In genomic region chr9:58554056-58554907, GRCm38 (mm10) we compare ENCODE assay signal across 8 mouse cellular contexts. TPM values are rescaled to one million over a fixed set of nuclear protein-coding genes. Genes with fewer than 3 reads are reported as not detected.
A peak's percentile ranks its signal among the peaks of the same experiment; 100 is the strongest.
DNase-seq lines count a peak whose midpoint lies in the region; ATAC-seq and TF ChIP-seq lines count a peak whose summit lies in the region.

No protein-coding gene starts in this region.

- H3K9me3 ChIP-seq in kidney, embryonic 14.5 days (ENCODE audit: control insufficient read depth, low read length): no peaks in the 10 kb centered on the region
- no peaks in the 10 kb centered on the region for H3K9me3 ChIP-seq in MEL (replicated peaks; ENCODE audit: insufficient read depth, low read length)
- no peaks in the 10 kb centered on the region for H3K9me3 ChIP-seq in embryonic facial prominence, embryonic 14.5 days (ENCODE audit: control insufficient read depth, low read length)
- H3K9me3 ChIP-seq in intestine, embryonic 16.5 days (ENCODE audit: control insufficient read depth, low read length): no peaks in the 10 kb centered on the region
- no peaks in the 10 kb centered on the region for H3K9me3 ChIP-seq in neural tube, embryonic 13.5 days

- peak overlapping the region; percentile 90 for H3K4me3 ChIP-seq in kidney, embryonic 14.5 days (ENCODE audit: low read length)
- H3K4me3 ChIP-seq in MEL (ENCODE audit: control insufficient read depth in 1 of 2, insufficient read depth in 1 of 2, low read depth in 2 of 2, low read length in 2 of 2): peak overlapping the region; percentile 61 to 70
- H3K4me3 ChIP-seq in embryonic facial prominence, embryonic 14.5 days (ENCODE audit: low read depth, low read length): peak overlapping the region; percentile 88
- H3K4me3 ChIP-seq in intestine, embryonic 16.5 days (ENCODE audit: low read length): peak overlapping the region; percentile 77
- H3K4me3 ChIP-seq in neural tube, embryonic 13.5 days: peak overlapping the region; percentile 92

- TF ChIP-seq RAD21 in MEL (IDR thresholded peaks at IDR 0.05; ENCODE audit: low read depth, low read length): no peak

- intact Hi-C loops in gastrocnemius, postnatal 14 days (cut with DNase I; ENCODE audit: low total_unique reads): no loop called here

- 9% methylated on average over 23 of the region's 23 CpGs for WGBS in kidney, embryonic 14.5 days
- 13% methylated on average over 20 of the region's 23 CpGs for WGBS in embryonic facial prominence, embryonic 14.5 days
- 9% methylated on average over 23 of the region's 23 CpGs for WGBS in intestine, embryonic 16.5 days
- WGBS in neural tube, embryonic 13.5 days: 14% methylated on average over 23 of the region's 23 CpGs

- H3K4me1 ChIP-seq in kidney, embryonic 14.5 days (ENCODE audit: control insufficient read depth, insufficient read depth, low read length): peaks cover 15% of the 10 kb centered on the region
- H3K4me1 ChIP-seq in MEL (ENCODE audit: control insufficient read depth in 1 of 2, insufficient read depth in 2 of 2, low read length in 2 of 2): peaks cover 11 to 30% of the 10 kb centered on the region in 2 experiments
- peaks cover 20% of the 10 kb centered on the region for H3K4me1 ChIP-seq in embryonic facial prominence, embryonic 14.5 days (ENCODE audit: control insufficient read depth, insufficient read depth, low read length)
- H3K4me1 ChIP-seq in intestine, embryonic 16.5 days (ENCODE audit: control insufficient read depth, insufficient read depth, low read length): peaks cover 15% of the 10 kb centered on the region
- peaks cover 44% of the 10 kb centered on the region for H3K4me1 ChIP-seq in neural tube, embryonic 13.5 days (replicated peaks)

- no peak for TF ChIP-seq CTCF in MEL (IDR thresholded peaks at IDR 0.05 in 2 of 3, conservative IDR thresholded peaks at IDR 0.05 in 1 of 3; ENCODE audit: control insufficient read depth in 1 of 3, insufficient read depth in 1 of 3, low read depth in 2 of 3, low read length in 3 of 3, poor library complexity in 1 of 3, severe bottlenecking in 1 of 3)

- no peak for DNase-seq in kidney, postnatal 14 days
- DNase-seq in MEL (ENCODE audit: low read depth, low spot score): no peak
- no peak for DNase-seq in embryonic facial prominence, embryonic 14.5 days (ENCODE audit: low spot score)
- no peak for DNase-seq in gastrocnemius, postnatal 14 days
- no peak for DNase-seq in adrenal gland, postnatal 36 days

- peak; percentile 68 for ATAC-seq in kidney, embryonic 14.5 days (ENCODE audit: low FRiP score, low TSS enrichment)
- ATAC-seq in embryonic facial prominence, embryonic 14.5 days (ENCODE audit: low read depth): no peak; the same call in 1 of the 2 replicates
- ATAC-seq in intestine, embryonic 16.5 days: no peak; the same call in none of the 2 replicates
- peak; percentile 55 for ATAC-seq in neural tube, embryonic 13.5 days (ENCODE audit: low read depth)

- H3K27me3 ChIP-seq in kidney, embryonic 14.5 days (ENCODE audit: control insufficient read depth, insufficient read depth, low read length): no peaks in the 10 kb centered on the region
- no peaks in the 10 kb centered on the region for H3K27me3 ChIP-seq in MEL (ENCODE audit: control insufficient read depth in 1 of 2, insufficient read depth in 2 of 2, low read length in 2 of 2)
- no peaks in the 10 kb centered on the region for H3K27me3 ChIP-seq in embryonic facial prominence, embryonic 14.5 days (replicated peaks; ENCODE audit: control insufficient read depth, insufficient read depth, low read length)
- H3K27me3 ChIP-seq in intestine, embryonic 16.5 days (replicated peaks; ENCODE audit: control insufficient read depth, insufficient read depth, low read length): no peaks in the 10 kb centered on the region
- no peaks in the 10 kb centered on the region for H3K27me3 ChIP-seq in neural tube, embryonic 13.5 days

- H3K79me2 ChIP-seq in MEL (ENCODE audit: control insufficient read depth, insufficient read depth, low read length, poor library complexity): no peaks in the 10 kb centered on the region

- no peak for TF ChIP-seq POLR2A in MEL (IDR thresholded peaks at IDR 0.05; ENCODE audit: control insufficient read depth in 1 of 2, insufficient read depth in 1 of 2, low read depth in 1 of 2, low read length in 2 of 2, poor library complexity in 1 of 2)

- peak overlapping the region; percentile 95 for H3K9ac ChIP-seq in kidney, embryonic 14.5 days (ENCODE audit: low read depth, low read length)
- H3K9ac ChIP-seq in MEL (ENCODE audit: control insufficient read depth, low read depth, low read length, poor library complexity, severe bottlenecking): peak overlapping the region; percentile 63
- H3K9ac ChIP-seq in embryonic facial prominence, embryonic 14.5 days (ENCODE audit: low read depth, low read length): peak overlapping the region; percentile 98
- peak overlapping the region; percentile 92 for H3K9ac ChIP-seq in intestine, embryonic 16.5 days (ENCODE audit: low read depth, low read length)
- peak overlapping the region; percentile 98 for H3K9ac ChIP-seq in neural tube, embryonic 13.5 days

- peak overlapping the region; percentile 92 for H3K27ac ChIP-seq in kidney, embryonic 14.5 days (ENCODE audit: low read depth, low read length)
- H3K27ac ChIP-seq in MEL (ENCODE audit: control insufficient read depth, low read depth, low read length): no peak overlapping the region
- peak overlapping the region; percentile 96 for H3K27ac ChIP-seq in embryonic facial prominence, embryonic 14.5 days (replicated peaks; ENCODE audit: low read depth, low read length)
- H3K27ac ChIP-seq in intestine, embryonic 16.5 days (ENCODE audit: low read length): peak overlapping the region; percentile 86
- H3K27ac ChIP-seq in neural tube, embryonic 13.5 days (replicated peaks): peak overlapping the region; percentile 99

- H3K4me2 ChIP-seq in kidney, embryonic 14.5 days (replicated peaks; ENCODE audit: low read depth, low read length): peak overlapping the region; percentile 89
- peak overlapping the region; percentile 62 for H3K4me2 ChIP-seq in embryonic facial prominence, embryonic 14.5 days (ENCODE audit: low read depth, low read length)
- peak overlapping the region; percentile 90 for H3K4me2 ChIP-seq in intestine, embryonic 16.5 days (ENCODE audit: low read depth, low read length)
- peak overlapping the region; percentile 87 for H3K4me2 ChIP-seq in neural tube, embryonic 13.5 days

- H3K36me3 ChIP-seq in kidney, embryonic 14.5 days (ENCODE audit: control insufficient read depth, insufficient read depth, low read length): no peaks in the 10 kb centered on the region
- H3K36me3 ChIP-seq in MEL (ENCODE audit: control insufficient read depth in 1 of 2, insufficient read depth in 2 of 2, low read length in 2 of 2): peaks cover 0 to 26% of the 10 kb centered on the region in 2 experiments; a peak in 2 of 4 replicates
- H3K36me3 ChIP-seq in embryonic facial prominence, embryonic 14.5 days (ENCODE audit: control insufficient read depth, insufficient read depth, low read length): no peaks in the 10 kb centered on the region
- no peaks in the 10 kb centered on the region for H3K36me3 ChIP-seq in intestine, embryonic 16.5 days (ENCODE audit: control insufficient read depth, insufficient read depth, low read length)
- H3K36me3 ChIP-seq in neural tube, embryonic 13.5 days: no peaks in the 10 kb centered on the region

- TF ChIP-seq EP300 in MEL (IDR thresholded peaks at IDR 0.05; ENCODE audit: low read depth in 1 of 2, low read length in 2 of 2): no peak

TF ChIP-seq in MEL, 35 proteins besides CTCF, POLR2A, EP300 and RAD21 (continues in another document):
- TF ChIP-seq JUND (IDR thresholded peaks at IDR 0.05; ENCODE audit: low read depth, low read length) (no peak), ZKSCAN1 (IDR thresholded peaks at IDR 0.05; ENCODE audit: low read depth, low read length) (no peak), ZNF384 (IDR thresholded peaks at IDR 0.05; ENCODE audit: low read depth, low read length) (no peak), BHLHE40 (IDR thresholded peaks at IDR 0.05; ENCODE audit: borderline replicate concordance, low read depth, low read length) (no peak), MAZ (IDR thresholded peaks at IDR 0.05; ENCODE audit: low read depth, low read length) (no peak), MAFK (IDR thresholded peaks at IDR 0.05; ENCODE audit: borderline replicate concordance, low read depth, low read length) (no peak), MYC (IDR thresholded peaks at IDR 0.05; ENCODE audit: low read depth, low read length) (no peak), ZMIZ1 (IDR thresholded peaks at IDR 0.05; ENCODE audit: low read depth, low read length) (no peak), GABPA (IDR thresholded peaks at IDR 0.05; ENCODE audit: low read depth, low read length) (no peak), MAX (IDR thresholded peaks at IDR 0.05; ENCODE audit: low read length) (no peak), MYB (IDR thresholded peaks at IDR 0.05; ENCODE audit: low read depth, low read length) (no peak), USF2 (IDR thresholded peaks at IDR 0.05; ENCODE audit: borderline replicate concordance in 1 of 2, insufficient read depth in 1 of 2, low read depth in 1 of 2, low read length in 2 of 2) (no peak)

RNA-seq across cellular contexts. Expression of gene Cd276, which starts 1.0 kb away (rescaled TPM):
- 25.3 and 45.4 TPM in 2 replicates for polyA plus RNA-seq in kidney, embryonic 14.5 days (2014; fragmentation: Nextera tagmentation; extraction: Ambion mirVana)
- total RNA-seq in MEL (2012; rRNA removed): 0.10 and 0.12 TPM in 2 replicates
- 1 to 10 TPM in 1 of 2 experiments, not detected in 1; 3.6 TPM for polyA plus RNA-seq in MEL (2012; ENCODE audit: insufficient read depth in 1 of 2, insufficient read length in 2 of 2, low read depth in 1 of 2, low replicate concordance in 2 of 2, missing spikeins in 1 of 2)
- polyA plus RNA-seq in embryonic facial prominence, embryonic 14.5 days (2014; fragmentation: Nextera tagmentation; extraction: Ambion mirVana): 56.1 and 61.1 TPM in 2 replicates
- polyA plus RNA-seq in intestine, embryonic 16.5 days (2015; fragmentation: Nextera tagmentation; extraction: Ambion mirVana): 17.9 and 18.1 TPM in 2 replicates
- 40.7 and 42.1 TPM in 2 replicates for polyA plus RNA-seq in neural tube, embryonic 13.5 days (2015; fragmentation: Nextera tagmentation; extraction: Ambion mirVana)
- total RNA-seq in gastrocnemius, postnatal 14 days (2021): 10 to 100 TPM; 15.6 to 25.1 TPM
- total RNA-seq in adrenal gland, postnatal 36 days (2021): 10 to 100 TPM in 1 of 2 experiments, 1 to 10 TPM in 1; 9.7 to 12.6 TPM

RNA-seq across cellular contexts. Expression of gene Nptn, which starts 27.8 kb away (rescaled TPM):
- 110 and 128 TPM in 2 replicates for polyA plus RNA-seq in kidney, embryonic 14.5 days (2014; fragmentation: Nextera tagmentation; extraction: Ambion mirVana)
- total RNA-seq in MEL (2012; rRNA removed): 69.1 and 71.4 TPM in 2 replicates
- 100 to 1,000 TPM in 1 of 2 experiments, not detected in 1; 199 TPM for polyA plus RNA-seq in MEL (2012; ENCODE audit: insufficient read depth in 1 of 2, insufficient read length in 2 of 2, low read depth in 1 of 2, low replicate concordance in 2 of 2, missing spikeins in 1 of 2)
- 151 and 173 TPM in 2 replicates for polyA plus RNA-seq in embryonic facial prominence, embryonic 14.5 days (2014; fragmentation: Nextera tagmentation; extraction: Ambion mirVana)
- polyA plus RNA-seq in intestine, embryonic 16.5 days (2015; fragmentation: Nextera tagmentation; extraction: Ambion mirVana): 118 and 122 TPM in 2 replicates
- polyA plus RNA-seq in neural tube, embryonic 13.5 days (2015; fragmentation: Nextera tagmentation; extraction: Ambion mirVana): 156 and 161 TPM in 2 replicates
- total RNA-seq in gastrocnemius, postnatal 14 days (2021): 100 to 1,000 TPM in 1 of 2 experiments, 10 to 100 TPM in 1; 91.0 to 101 TPM
- 100 to 1,000 TPM; 170 to 181 TPM for total RNA-seq in adrenal gland, postnatal 36 days (2021)

Comparison
In these comparisons a context has a peak if more than half of its experiments do, and no peak if none do; other contexts are left out.
1. ATAC-seq: peak in kidney, embryonic 14.5 days (single experiment) and neural tube, embryonic 13.5 days (single experiment); none in embryonic facial prominence, embryonic 14.5 days (single experiment) and intestine, embryonic 16.5 days (single experiment).
2. Peak in every context shown above with its lines, with median percentiles within 50 percentile points of each other: H3K4me2 ChIP-seq, H3K4me3 ChIP-seq and H3K9ac ChIP-seq.